Mouse (Mus musculus): ENCODE measurements around the gene Bcl2a1a. TPM values are rescaled to one million over a fixed set of nuclear protein-coding genes. Genes with fewer than 3 reads are reported as not detected.
"Not testable (repeated sequence)": the region's sequence is repeated elsewhere in the genome, so short reads cannot be mapped to it uniquely, and the experiment has no call there.

Gene Bcl2a1a
- polyA plus RNA-seq (2014; fragmentation: Nextera tagmentation; extraction: Ambion mirVana) = not detected in 2 replicates

DNA sequence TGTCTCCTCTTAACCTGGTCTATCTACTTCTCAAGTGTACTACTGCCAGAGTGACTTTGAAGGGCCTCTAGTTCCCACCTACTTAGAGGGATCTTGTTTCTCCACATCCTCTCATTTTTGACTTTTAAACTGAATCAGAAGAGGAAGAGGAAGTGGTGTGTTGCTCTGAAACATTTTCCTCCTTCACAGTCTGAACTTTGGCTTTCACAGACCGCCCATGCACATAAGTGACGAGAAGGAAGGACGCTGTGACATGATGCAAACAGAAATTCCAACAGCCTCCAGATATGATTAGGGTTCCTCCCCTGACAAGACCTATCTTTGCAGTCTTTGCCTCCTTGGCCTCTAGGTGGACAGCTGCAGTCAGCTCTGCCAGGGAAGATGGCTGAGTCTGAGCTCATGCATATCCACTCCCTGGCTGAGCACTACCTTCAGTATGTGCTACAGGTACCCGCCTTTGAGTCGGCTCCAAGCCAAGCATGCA lies at the start of gene Bcl2a1a:
TSS of gene Bcl2a1a (plus strand) at position 231 of the 484 bp plus-strand sequence.
- not testable (repeated sequence) for ATAC-seq (replicated peaks; ENCODE audit: insufficient number of reproducible peaks, low FRiP score, low TSS enrichment, low read depth); H3K4me1 ChIP-seq (ENCODE audit: control insufficient read depth, insufficient read depth, low read length); H3K9me3 ChIP-seq (replicated peaks; ENCODE audit: control insufficient read depth, low read length); H3K4me3 ChIP-seq (ENCODE audit: low read depth, low read length); DNase-seq (ENCODE audit: low spot score); H3K27ac ChIP-seq (replicated peaks; ENCODE audit: low read depth, low read length); H3K27me3 ChIP-seq (ENCODE audit: control insufficient read depth, insufficient read depth, low read length); H3K4me2 ChIP-seq (ENCODE audit: low read depth, low read length); H3K9ac ChIP-seq (replicated peaks; ENCODE audit: low read length); H3K36me3 ChIP-seq (replicated peaks; ENCODE audit: control insufficient read depth, insufficient read depth, low read depth, low read length)
- 89% methylated on average over 5 of the region's 5 CpGs for WGBS

DNA sequence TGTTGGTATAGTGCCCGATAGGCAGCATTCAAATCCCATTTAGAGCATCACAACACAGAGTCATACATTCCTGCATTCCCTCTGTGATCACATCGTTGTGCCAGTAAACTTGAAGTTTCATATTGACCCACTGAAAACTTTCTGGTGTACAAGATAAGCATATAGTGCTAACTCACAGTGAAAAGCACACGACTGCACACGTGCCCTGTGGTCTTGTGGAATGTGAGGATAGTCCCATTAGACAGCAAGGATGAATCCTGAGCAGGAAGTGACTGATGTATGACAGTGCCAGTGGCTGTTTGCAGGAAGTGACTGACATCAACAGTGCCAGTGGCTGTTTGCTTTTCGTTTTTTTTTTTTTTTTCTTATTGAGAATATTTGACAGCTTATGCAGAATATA lies 40.1 kb upstream of the Bcl2a1a start:
- 84% methylated on average over 4 of the region's 5 CpGs for WGBS

DNA sequence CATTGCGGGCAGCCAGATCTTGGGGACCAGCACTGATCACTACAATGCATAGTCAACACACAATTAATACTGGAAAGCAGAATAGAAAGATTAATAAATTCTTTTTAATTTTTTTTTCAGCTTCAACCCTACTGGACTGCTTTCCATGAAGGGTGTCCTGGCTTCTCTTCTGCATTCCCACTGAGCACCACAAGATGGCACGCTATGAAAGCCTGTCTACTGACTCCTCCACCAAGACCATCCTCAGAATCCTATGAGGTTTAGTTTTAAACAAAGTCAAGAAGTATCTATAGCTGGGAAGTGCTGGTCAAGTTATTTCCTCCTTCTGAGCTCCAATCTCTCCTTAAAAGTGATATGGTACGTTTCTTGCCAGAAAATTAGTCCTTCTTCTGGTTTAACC lies 18.4 kb upstream of the Bcl2a1a start:
- H3K4me3 ChIP-seq (ENCODE audit: low read depth, low read length); H3K9ac ChIP-seq (replicated peaks; ENCODE audit: low read length); H3K36me3 ChIP-seq (replicated peaks; ENCODE audit: control insufficient read depth, insufficient read depth, low read depth, low read length); H3K9me3 ChIP-seq (replicated peaks; ENCODE audit: control insufficient read depth, low read length); H3K4me2 ChIP-seq (ENCODE audit: low read depth, low read length); H3K27ac ChIP-seq (replicated peaks; ENCODE audit: low read depth, low read length); DNase-seq (ENCODE audit: low spot score); H3K27me3 ChIP-seq (ENCODE audit: control insufficient read depth, insufficient read depth, low read length); ATAC-seq (replicated peaks; ENCODE audit: insufficient number of reproducible peaks, low FRiP score, low TSS enrichment, low read depth); H3K4me1 ChIP-seq (ENCODE audit: control insufficient read depth, insufficient read depth, low read length): not testable (repeated sequence)
- WGBS = 0% methylated on average over 1 of the region's 3 CpGs

More for the DNA sequence above, 40.1 kb upstream of the Bcl2a1a start:
- not testable (repeated sequence) for H3K27ac ChIP-seq (replicated peaks; ENCODE audit: low read depth, low read length); H3K4me2 ChIP-seq (ENCODE audit: low read depth, low read length); H3K9me3 ChIP-seq (replicated peaks; ENCODE audit: control insufficient read depth, low read length); H3K4me3 ChIP-seq (ENCODE audit: low read depth, low read length); DNase-seq (ENCODE audit: low spot score); H3K9ac ChIP-seq (replicated peaks; ENCODE audit: low read length); H3K36me3 ChIP-seq (replicated peaks; ENCODE audit: control insufficient read depth, insufficient read depth, low read depth, low read length); H3K4me1 ChIP-seq (ENCODE audit: control insufficient read depth, insufficient read depth, low read length); H3K27me3 ChIP-seq (ENCODE audit: control insufficient read depth, insufficient read depth, low read length); ATAC-seq (replicated peaks; ENCODE audit: insufficient number of reproducible peaks, low FRiP score, low TSS enrichment, low read depth)

DNA sequence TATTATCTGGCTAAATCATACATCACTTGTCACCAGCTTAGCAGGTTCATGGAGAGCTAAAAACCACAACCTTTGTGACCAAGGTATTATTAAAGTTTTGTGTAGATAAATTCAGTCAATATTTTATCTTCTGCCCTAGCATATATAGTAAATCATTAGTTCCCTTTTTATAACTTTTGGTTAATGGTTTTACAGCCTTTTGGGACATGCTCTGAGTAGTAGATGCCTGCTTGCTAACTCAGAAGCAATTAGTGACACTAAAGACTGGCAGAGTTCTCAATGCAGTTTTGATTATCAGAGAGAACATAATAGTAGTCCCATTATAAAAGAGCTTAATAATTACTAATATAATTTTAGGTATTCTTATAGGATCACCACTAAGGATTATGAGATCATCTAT lies 5.2 kb upstream of the Bcl2a1a start:
- not testable (repeated sequence) for ATAC-seq (replicated peaks; ENCODE audit: insufficient number of reproducible peaks, low FRiP score, low TSS enrichment, low read depth); H3K27me3 ChIP-seq (ENCODE audit: control insufficient read depth, insufficient read depth, low read length)

DNA sequence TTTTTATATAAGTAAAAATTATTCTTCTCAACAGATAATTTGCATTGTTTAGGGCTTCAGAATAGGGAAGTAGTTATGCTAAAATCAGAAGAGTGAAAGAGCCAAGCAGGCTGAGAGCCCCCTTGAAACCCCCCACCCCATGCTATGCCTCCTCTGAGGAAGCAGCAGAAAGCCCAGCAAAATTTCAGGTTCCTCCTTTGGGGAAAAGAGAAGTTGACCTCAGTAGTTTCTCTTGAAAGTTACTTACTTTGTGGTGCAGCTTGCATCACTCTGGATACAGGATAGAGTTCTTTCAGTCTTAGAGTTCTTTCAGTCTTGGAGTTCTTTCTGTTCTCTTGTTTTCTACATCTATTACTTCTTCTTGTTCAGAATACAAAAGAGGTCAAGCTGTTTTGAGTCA lies 3.5 kb upstream of the Bcl2a1a start:
- ATAC-seq (replicated peaks; ENCODE audit: insufficient number of reproducible peaks, low FRiP score, low TSS enrichment, low read depth); H3K9ac ChIP-seq (replicated peaks; ENCODE audit: low read length); H3K27ac ChIP-seq (replicated peaks; ENCODE audit: low read depth, low read length); DNase-seq (ENCODE audit: low spot score); H3K4me1 ChIP-seq (ENCODE audit: control insufficient read depth, insufficient read depth, low read length); H3K9me3 ChIP-seq (replicated peaks; ENCODE audit: control insufficient read depth, low read length); H3K4me2 ChIP-seq (ENCODE audit: low read depth, low read length); H3K27me3 ChIP-seq (ENCODE audit: control insufficient read depth, insufficient read depth, low read length); H3K4me3 ChIP-seq (ENCODE audit: low read depth, low read length); H3K36me3 ChIP-seq (replicated peaks; ENCODE audit: control insufficient read depth, insufficient read depth, low read depth, low read length): not testable (repeated sequence)

More for the DNA sequence above, 5.2 kb upstream of the Bcl2a1a start:
- not testable (repeated sequence) for H3K9ac ChIP-seq (replicated peaks; ENCODE audit: low read length); DNase-seq (ENCODE audit: low spot score); H3K4me3 ChIP-seq (ENCODE audit: low read depth, low read length); H3K27ac ChIP-seq (replicated peaks; ENCODE audit: low read depth, low read length); H3K4me1 ChIP-seq (ENCODE audit: control insufficient read depth, insufficient read depth, low read length); H3K36me3 ChIP-seq (replicated peaks; ENCODE audit: control insufficient read depth, insufficient read depth, low read depth, low read length); H3K9me3 ChIP-seq (replicated peaks; ENCODE audit: control insufficient read depth, low read length); H3K4me2 ChIP-seq (ENCODE audit: low read depth, low read length)

DNA sequence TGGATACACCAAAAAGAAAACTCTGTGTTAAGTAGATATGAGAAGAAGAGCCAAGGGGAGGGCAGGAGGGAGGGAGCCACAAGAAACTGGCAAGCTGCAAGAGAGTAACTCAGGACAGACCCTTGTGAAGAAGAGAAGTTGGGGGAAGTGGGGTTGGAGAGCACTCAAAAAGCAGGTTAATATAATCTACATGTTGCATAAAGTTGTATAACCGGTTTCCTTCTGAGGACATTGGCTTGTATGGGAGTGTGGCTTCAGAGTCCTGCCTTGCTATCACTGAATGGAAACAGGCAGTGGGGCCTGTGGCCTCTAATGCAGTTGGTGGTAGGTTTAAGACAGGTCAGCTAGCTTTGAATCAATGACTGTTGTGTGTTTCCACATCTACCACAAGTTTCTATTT lies 1.5 kb upstream of the Bcl2a1a start:
- not testable (repeated sequence) for H3K9ac ChIP-seq (replicated peaks; ENCODE audit: low read length); H3K4me1 ChIP-seq (ENCODE audit: control insufficient read depth, insufficient read depth, low read length); H3K27me3 ChIP-seq (ENCODE audit: control insufficient read depth, insufficient read depth, low read length); H3K4me2 ChIP-seq (ENCODE audit: low read depth, low read length); H3K36me3 ChIP-seq (replicated peaks; ENCODE audit: control insufficient read depth, insufficient read depth, low read depth, low read length); H3K27ac ChIP-seq (replicated peaks; ENCODE audit: low read depth, low read length); H3K9me3 ChIP-seq (replicated peaks; ENCODE audit: control insufficient read depth, low read length); DNase-seq (ENCODE audit: low spot score); H3K4me3 ChIP-seq (ENCODE audit: low read depth, low read length); ATAC-seq (replicated peaks; ENCODE audit: insufficient number of reproducible peaks, low FRiP score, low TSS enrichment, low read depth)
- 71% methylated on average over 1 of the region's 1 CpGs for WGBS

DNA sequence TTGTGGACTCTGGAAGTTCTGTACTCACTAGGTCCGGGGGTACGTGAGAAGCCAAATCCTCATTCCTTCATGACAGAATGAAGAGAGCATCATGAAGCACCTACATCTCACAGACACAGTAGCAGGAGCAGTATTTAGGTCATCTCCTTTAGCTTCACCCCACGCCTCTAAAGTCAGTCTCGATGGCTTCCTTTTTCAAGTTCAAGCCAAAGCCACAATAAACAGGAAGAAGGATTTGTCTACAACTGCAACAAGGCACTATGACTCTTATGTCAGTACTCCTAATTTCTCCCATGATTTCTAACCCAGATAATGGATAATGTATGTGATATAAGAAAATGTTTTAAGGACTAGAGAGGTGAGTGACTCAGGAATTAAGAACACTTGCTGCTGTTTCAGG lies 665 bp upstream of the Bcl2a1a start:
- not testable (repeated sequence) for H3K27ac ChIP-seq (replicated peaks; ENCODE audit: low read depth, low read length); H3K4me1 ChIP-seq (ENCODE audit: control insufficient read depth, insufficient read depth, low read length); H3K4me2 ChIP-seq (ENCODE audit: low read depth, low read length); H3K9me3 ChIP-seq (replicated peaks; ENCODE audit: control insufficient read depth, low read length); DNase-seq (ENCODE audit: low spot score); H3K4me3 ChIP-seq (ENCODE audit: low read depth, low read length); H3K27me3 ChIP-seq (ENCODE audit: control insufficient read depth, insufficient read depth, low read length); ATAC-seq (replicated peaks; ENCODE audit: insufficient number of reproducible peaks, low FRiP score, low TSS enrichment, low read depth); H3K36me3 ChIP-seq (replicated peaks; ENCODE audit: control insufficient read depth, insufficient read depth, low read depth, low read length); H3K9ac ChIP-seq (replicated peaks; ENCODE audit: low read length)
- WGBS = 90% methylated on average over 2 of the region's 4 CpGs

DNA sequence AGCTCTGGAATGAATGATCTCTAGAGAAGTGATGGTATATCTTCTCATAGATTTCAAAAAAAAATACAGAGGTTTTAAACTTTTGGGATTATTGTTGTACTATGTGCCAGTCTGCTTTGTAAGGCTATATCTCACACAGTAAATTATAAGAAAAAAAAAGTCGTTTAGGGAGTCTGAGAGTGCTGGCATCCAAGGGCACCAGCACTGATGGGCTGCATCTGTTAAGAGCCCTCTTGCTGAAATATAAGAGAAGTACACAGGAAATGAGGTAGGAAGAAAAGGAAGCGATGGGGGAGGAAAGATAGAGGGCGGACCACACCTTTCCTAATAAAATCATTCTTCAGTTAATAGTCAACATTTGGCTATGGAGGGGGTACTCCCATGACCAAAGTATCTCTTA lies 2.2 kb downstream of the Bcl2a1a start:
- Histone ChIP-seq H3K36me3 (replicated peaks; ENCODE audit: control insufficient read depth, insufficient read depth, low read depth, low read length) (no peaks in the 10 kb centered on the region), H3K4me3 (ENCODE audit: low read depth, low read length) (no peak overlapping the region), H3K4me1 (ENCODE audit: control insufficient read depth, insufficient read depth, low read length) (no peaks in the 10 kb centered on the region), H3K27ac (replicated peaks; ENCODE audit: low read depth, low read length) (no peak overlapping the region), H3K27me3 (ENCODE audit: control insufficient read depth, insufficient read depth, low read length) (no peaks in the 10 kb centered on the region), H3K4me2 (ENCODE audit: low read depth, low read length) (no peak overlapping the region), H3K9ac (replicated peaks; ENCODE audit: low read length) (no peak overlapping the region), H3K9me3 (replicated peaks; ENCODE audit: control insufficient read depth, low read length) (no peaks in the 10 kb centered on the region)
- DNase-seq (ENCODE audit: low spot score) = no peak
- ATAC-seq (replicated peaks; ENCODE audit: insufficient number of reproducible peaks, low FRiP score, low TSS enrichment, low read depth) = no peak
- WGBS = 79% methylated on average over 3 of the region's 3 CpGs

All from embryonic facial prominence, embryonic 11.5 days (tissue).